Mouse (Mus musculus): Measurements from ENCODE around the gene Klc2. TPM values are rescaled to one million over a fixed set of nuclear protein-coding genes. Genes with fewer than 3 reads are reported as not detected.

Gene Klc2
- total and polyA plus RNA-seq, 3 experiments = 5.9 to 12.0 (median 9.5) TPM

- DNase-seq (ENCODE audit: extremely low read depth) = no peak
- H3K27me3 ChIP-seq (replicated peaks) = peaks cover 75% of the 10 kb centered on the region
- in situ Hi-C loops (cut with MboI; ENCODE audit: low pct_ligation_motif_present, low pct_unique_long_range_greater_than_20kb, low sequenced_read_pairs) (no loop called here), dilution Hi-C loops (cut with MboI; ENCODE audit: extremely low pct_ligation_motif_present, extremely low pct_unique_long_range_greater_than_20kb, low sequenced_read_pairs) (no loop called here)
- peak overlapping the region; percentile 2; the same call in 1 of the 2 replicates for H3K27ac ChIP-seq (ENCODE audit: insufficient read depth, low read depth)
- no peak overlapping the region for H3K4me3 ChIP-seq (replicated peaks in 1 of 3; ENCODE audit: low read depth in 2 of 3, low read length in 2 of 3, poor library complexity in 1 of 3)
- H3K9ac ChIP-seq (ENCODE audit: insufficient read depth, low read depth) = no peak overlapping the region
- H3K4me2 ChIP-seq (ENCODE audit: insufficient read depth, low read depth, poor library complexity, severe bottlenecking) = no peak overlapping the region
- no peaks in the 10 kb centered on the region for H3K36me3 ChIP-seq (replicated peaks in 1 of 2; ENCODE audit: control insufficient read depth in 1 of 2, insufficient read depth in 1 of 2, low read length in 1 of 2)
- H3K9me3 ChIP-seq (replicated peaks; ENCODE audit: low read length) = peaks cover 5% of the 10 kb centered on the region
- H3K4me1 ChIP-seq (ENCODE audit: control insufficient read depth in 1 of 2, insufficient read depth in 2 of 2) = peaks cover 4 to 13% of the 10 kb centered on the region in 2 experiments
- no peak for TF ChIP-seq ELF1 (IDR thresholded peaks at IDR 0.05; ENCODE audit: low read depth, low read length)
- TF ChIP-seq NRF1 (IDR thresholded peaks at IDR 0.05; ENCODE audit: low read depth, low read length) = no peak
- no peak for TF ChIP-seq CHD2 (IDR thresholded peaks at IDR 0.05; ENCODE audit: low read length)
- TF ChIP-seq SMC3 (IDR thresholded peaks at IDR 0.05; ENCODE audit: low read depth, low read length) = no peak
- TF ChIP-seq MYC (IDR thresholded peaks at IDR 0.05; ENCODE audit: low read depth, low read length) = no peak
- TF ChIP-seq ZKSCAN1 (IDR thresholded peaks at IDR 0.05; ENCODE audit: borderline replicate concordance, low read depth, low read length) = no peak
- no peak for TF ChIP-seq EP300 (IDR thresholded peaks at IDR 0.05; ENCODE audit: low read length)
- TF ChIP-seq MAFK (IDR thresholded peaks at IDR 0.05; ENCODE audit: insufficient replicate concordance, low read length) = no peak
- TF ChIP-seq MEF2A (IDR thresholded peaks at IDR 0.05; ENCODE audit: borderline replicate concordance, low read depth, low read length) = no peak
- no peak for TF ChIP-seq CHD1 (IDR thresholded peaks at IDR 0.05; ENCODE audit: low read depth, low read length)
- TF ChIP-seq UBTF (IDR thresholded peaks at IDR 0.05; ENCODE audit: low read depth, low read length) = no peak
- no peaks in the 10 kb centered on the region for H3K79me2 ChIP-seq (replicated peaks; ENCODE audit: control insufficient read depth, extremely low read depth, insufficient read depth, poor library complexity, severe bottlenecking)
Observed at GRCm38 (mm10) chr19:5082596-5082995, 35.8 kb downstream of the Klc2 start.

- DNase-seq (ENCODE audit: extremely low read depth) = no peak
Observed at GRCm38 (mm10) chr19:5082005-5082404, 36.4 kb downstream of the Klc2 start.

More at GRCm38 (mm10) chr19:5082005-5082404, 36.4 kb downstream of the Klc2 start:
- Histone ChIP-seq H3K79me2 (replicated peaks; ENCODE audit: control insufficient read depth, extremely low read depth, insufficient read depth, poor library complexity, severe bottlenecking) (no peaks in the 10 kb centered on the region), H3K9ac (ENCODE audit: insufficient read depth, low read depth) (no peak overlapping the region), H3K36me3 (replicated peaks in 1 of 2; ENCODE audit: control insufficient read depth in 1 of 2, insufficient read depth in 1 of 2, low read length in 1 of 2) (no peaks in the 10 kb centered on the region), H3K4me1 (ENCODE audit: control insufficient read depth in 1 of 2, insufficient read depth in 2 of 2) (peaks cover 0 to 9% of the 10 kb centered on the region in 2 experiments; a peak in 2 of 4 replicates), H3K9me3 (replicated peaks; ENCODE audit: low read length) (peaks cover 5% of the 10 kb centered on the region), H3K4me2 (ENCODE audit: insufficient read depth, low read depth, poor library complexity, severe bottlenecking) (no peak overlapping the region), H3K27ac (ENCODE audit: insufficient read depth, low read depth) (no peak overlapping the region), H3K27me3 (replicated peaks) (peaks cover 77% of the 10 kb centered on the region), H3K4me3 (replicated peaks in 1 of 3; ENCODE audit: low read depth in 2 of 3, low read length in 2 of 3, poor library complexity in 1 of 3) (no peak overlapping the region)
- dilution Hi-C loops (cut with MboI; ENCODE audit: extremely low pct_ligation_motif_present, extremely low pct_unique_long_range_greater_than_20kb, low sequenced_read_pairs) (no loop called here), in situ Hi-C loops (cut with MboI; ENCODE audit: low pct_ligation_motif_present, low pct_unique_long_range_greater_than_20kb, low sequenced_read_pairs) (no loop called here)
- no peak for TF ChIP-seq TCF12 (IDR thresholded peaks at IDR 0.05; ENCODE audit: low read depth, low read length)
- TF ChIP-seq CTCF (conservative IDR thresholded peaks at IDR 0.05 in 1 of 2, IDR thresholded peaks at IDR 0.05 in 1 of 2; ENCODE audit: low read depth in 2 of 2, low read length in 2 of 2) = no peak
- no peak for TF ChIP-seq ZKSCAN1 (IDR thresholded peaks at IDR 0.05; ENCODE audit: borderline replicate concordance, low read depth, low read length)
- TF ChIP-seq CHD2 (IDR thresholded peaks at IDR 0.05; ENCODE audit: low read length) = no peak
- no peak for TF ChIP-seq RAD21 (IDR thresholded peaks at IDR 0.05; ENCODE audit: low read depth, low read length)
- no peak for TF ChIP-seq UBTF (IDR thresholded peaks at IDR 0.05; ENCODE audit: low read depth, low read length)
- no peak for TF ChIP-seq USF1 (IDR thresholded peaks at IDR 0.05; ENCODE audit: low read depth, low read length)
- no peak for TF ChIP-seq JUN (IDR thresholded peaks at IDR 0.05; ENCODE audit: insufficient read depth, low read depth, low read length)
- no peak for TF ChIP-seq NRF1 (IDR thresholded peaks at IDR 0.05; ENCODE audit: low read depth, low read length)
- no peak for TF ChIP-seq POLR2A (IDR thresholded peaks at IDR 0.05; ENCODE audit: low read depth, low read length)
- no peak for TF ChIP-seq MEF2A (IDR thresholded peaks at IDR 0.05; ENCODE audit: borderline replicate concordance, low read depth, low read length)
- TF ChIP-seq CHD1 (IDR thresholded peaks at IDR 0.05; ENCODE audit: low read depth, low read length) = no peak
- no peak for TF ChIP-seq PAX5 (IDR thresholded peaks at IDR 0.05; ENCODE audit: low read length)
- TF ChIP-seq JUND (conservative IDR thresholded peaks at IDR 0.05; ENCODE audit: low read depth, low read length) = no peak
- TF ChIP-seq ZC3H11A (IDR thresholded peaks at IDR 0.05; ENCODE audit: low read depth, low read length) = no peak
- TF ChIP-seq GABPA (IDR thresholded peaks at IDR 0.05; ENCODE audit: insufficient replicate concordance, low read depth, low read length) = no peak
- TF ChIP-seq MXI1 (IDR thresholded peaks at IDR 0.05; ENCODE audit: low read depth, low read length) = no peak
- TF ChIP-seq NELFE (IDR thresholded peaks at IDR 0.05; ENCODE audit: low read depth, low read length) = no peak
- TF ChIP-seq IRF4 (IDR thresholded peaks at IDR 0.05; ENCODE audit: low read depth, low read length) = no peak
